Mouse (Mus musculus) megakaryocyte, embryonic 14.5 days (primary cell): ENCODE measurements around the gene Lgals3bp. TPM values are rescaled to one million over a fixed set of nuclear protein-coding genes. Genes with fewer than 3 reads are reported as not detected.

ENCODE experiments used
- H3K27me3 ChIP-seq: replicated peaks from 2 replicates; pipeline ENCODE3; 2012; ENCODE audit warnings: inconsistent platforms
- H3K36me3 ChIP-seq: replicated peaks from 2 replicates; pipeline ENCODE3; 2012; ENCODE audit warnings: low read length, inconsistent platforms, mixed read lengths
- H3K4me1 ChIP-seq: 2 replicates; pipeline ENCODE4 v1.6.1; 2012; ENCODE audit warnings: inconsistent platforms
- H3K4me3 ChIP-seq: replicated peaks from 2 replicates; pipeline ENCODE3; 2012; ENCODE audit warnings: moderate library complexity, mild to moderate bottlenecking, inconsistent platforms
- H3K9me3 ChIP-seq: 2 replicates; pipeline ENCODE4 v1.6.1; 2012; ENCODE audit warnings: inconsistent platforms
- FLI1 ChIP-seq: IDR thresholded peaks from 2 replicates; pipeline ENCODE4 v1.6.1; 2012; ENCODE audit warnings: low read length, inconsistent platforms, mixed read lengths
- GATA1 ChIP-seq: IDR thresholded peaks from 3 replicates; pipeline ENCODE4 v1.6.1; 2012; ENCODE audit warnings: mixed read lengths, low read length, inconsistent platforms, borderline replicate concordance
- polyA plus RNA-seq: library from polyadenylated mRNA; stranded (reverse); fragments of >175 nt; gene quantifications from 2 replicates; pipeline ENCODE4 v1.2.3, GENCODE M21; 2012; ENCODE audit warnings: low replicate concordance; ENCODE audit not compliant: insufficient read depth

Gene Lgals3bp
- polyA plus RNA-seq, 1 experiment = 224 TPM

GRCm38 (mm10) chr11:118348419-118348818 is 53.5 kb downstream of the Lgals3bp start:
- Histone ChIP-seq H3K27me3 (peaks cover 86% of the 10 kb centered on the region), H3K4me1 (peaks cover 10% of the 10 kb centered on the region), H3K4me3 (peak overlapping the region; percentile 25), H3K36me3 (no peaks in the 10 kb centered on the region), H3K9me3 (no peaks in the 10 kb centered on the region)
- TF ChIP-seq FLI1 = no peak
- TF ChIP-seq GATA1 = no peak

GRCm38 (mm10) chr11:118347911-118348310 is 54.0 kb downstream of the Lgals3bp start:
- no peaks in the 10 kb centered on the region for H3K36me3 ChIP-seq
- H3K4me3 ChIP-seq = no peak overlapping the region
- H3K9me3 ChIP-seq = no peaks in the 10 kb centered on the region
- H3K27me3 ChIP-seq = peaks cover 86% of the 10 kb centered on the region
- TF ChIP-seq FLI1 (no peak), GATA1 (no peak)
- H3K4me1 ChIP-seq = peaks cover 10% of the 10 kb centered on the region

GRCm38 (mm10) chr11:118347391-118347790 is 54.5 kb downstream of the Lgals3bp start:
- Histone ChIP-seq H3K36me3 (no peaks in the 10 kb centered on the region), H3K9me3 (no peaks in the 10 kb centered on the region), H3K4me3 (no peak overlapping the region), H3K27me3 (peaks cover 86% of the 10 kb centered on the region), H3K4me1 (peaks cover 10% of the 10 kb centered on the region)
- TF ChIP-seq FLI1 (no peak), GATA1 (no peak)

- H3K27me3 ChIP-seq = peaks cover 86% of the 10 kb centered on the region
- H3K36me3 ChIP-seq = no peaks in the 10 kb centered on the region
- TF ChIP-seq FLI1 (no peak), GATA1 (no peak)
- peaks cover 10% of the 10 kb centered on the region for H3K4me1 ChIP-seq
- H3K4me3 ChIP-seq = no peak overlapping the region
- no peaks in the 10 kb centered on the region for H3K9me3 ChIP-seq
Observed at GRCm38 (mm10) chr11:118346395-118347096, 55.3 kb downstream of the Lgals3bp start.

DNA sequence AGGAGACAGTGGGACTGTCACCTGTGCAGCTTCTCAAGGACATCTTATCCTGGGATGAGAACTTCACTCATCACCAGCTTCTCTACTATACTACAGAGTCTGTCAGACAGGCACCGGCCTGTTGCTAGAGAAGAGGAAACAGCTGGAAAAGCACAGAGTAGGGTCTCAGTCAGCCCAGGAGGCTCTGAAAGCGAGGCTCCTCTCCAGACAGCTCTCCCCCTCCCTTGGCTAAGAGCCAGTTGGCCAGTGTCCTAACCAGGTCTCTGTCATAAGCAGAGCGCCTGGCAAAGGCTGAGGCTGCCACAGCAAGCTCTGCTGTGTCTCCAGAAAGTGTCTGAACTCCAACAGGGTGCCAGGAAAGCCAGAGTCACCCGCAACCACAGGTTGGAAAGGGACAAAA is 56.2 kb downstream of the Lgals3bp start:
- peaks cover 10% of the 10 kb centered on the region for H3K4me1 ChIP-seq
- H3K27me3 ChIP-seq = peaks cover 84% of the 10 kb centered on the region
- TF ChIP-seq GATA1 (no peak), FLI1 (no peak)
- H3K4me3 ChIP-seq = no peak overlapping the region
- H3K9me3 ChIP-seq = no peaks in the 10 kb centered on the region
- no peaks in the 10 kb centered on the region for H3K36me3 ChIP-seq

- H3K4me1 ChIP-seq = peaks cover 4% of the 10 kb centered on the region
Observed at GRCm38 (mm10) chr11:118343629-118344028, 58.3 kb downstream of the Lgals3bp start.

More at GRCm38 (mm10) chr11:118343629-118344028, 58.3 kb downstream of the Lgals3bp start:
- Histone ChIP-seq H3K36me3 (no peaks in the 10 kb centered on the region), H3K27me3 (peaks cover 84% of the 10 kb centered on the region), H3K4me3 (no peak overlapping the region), H3K9me3 (no peaks in the 10 kb centered on the region)
- TF ChIP-seq GATA1 (no peak), FLI1 (no peak)

Other genes with a start within 250 kb of the Lgals3bp start
- gene Cyth1, start 153.5 kb downstream of the Lgals3bp start, polyA plus RNA-seq = 4.4 and 9.3 TPM in 2 replicates
- 14.8 and 17.4 TPM in 2 replicates for gene Usp36, start 111.8 kb downstream of the Lgals3bp start, polyA plus RNA-seq
- not detected in 2 replicates for gene Cep295nl, start 59.6 kb downstream of the Lgals3bp start, polyA plus RNA-seq
- 8.4 and 8.9 TPM in 2 replicates for gene Timp2, start 46.4 kb downstream of the Lgals3bp start, polyA plus RNA-seq
- 41.8 and 139 TPM in 2 replicates for gene Cant1, start 17.0 kb upstream of the Lgals3bp start, polyA plus RNA-seq
- not detected in 2 replicates for gene C1qtnf1, start 26.1 kb upstream of the Lgals3bp start, polyA plus RNA-seq
- gene Engase, start 74.7 kb upstream of the Lgals3bp start, polyA plus RNA-seq = 72.2 and 151 TPM in 2 replicates